Mouse (Mus musculus) G1E (cell line): ENCODE measurements at regions not wholly inside any gene's neighbourhood (a gene's known extent, or its start where the extent isn't known, plus 50 kb on each side); places are given as distances from the start of the nearest gene placed in this dataset.

Experiments used
- CTCF ChIP-seq: IDR thresholded peaks from 2 replicates; pipeline ENCODE4 v1.5.1; 2012; ENCODE audit warnings: low read depth, low read length, inconsistent platforms, mixed read lengths
- GATA1 ChIP-seq: IDR thresholded peaks from 2 replicates; pipeline ENCODE4 v1.6.1; 2012; ENCODE audit warnings: borderline replicate concordance, low read length, inconsistent platforms, mixed read lengths
- GATA2 ChIP-seq: IDR thresholded peaks from 2 replicates; pipeline ENCODE4 v1.6.1; 2012; ENCODE audit warnings: low read depth, low read length, inconsistent platforms, borderline replicate concordance
- POLR2AphosphoS5 ChIP-seq: IDR thresholded peaks from 2 replicates; pipeline ENCODE4 v1.6.1; 2012; ENCODE audit warnings: low read depth, low read length, inconsistent platforms; ENCODE audit not compliant: insufficient replicate concordance
- TAL1 ChIP-seq: conservative IDR thresholded peaks from 2 replicates; pipeline ENCODE4 v1.6.1; 2012; ENCODE audit warnings: low read depth, low read length, inconsistent platforms, mixed read lengths

DNA sequence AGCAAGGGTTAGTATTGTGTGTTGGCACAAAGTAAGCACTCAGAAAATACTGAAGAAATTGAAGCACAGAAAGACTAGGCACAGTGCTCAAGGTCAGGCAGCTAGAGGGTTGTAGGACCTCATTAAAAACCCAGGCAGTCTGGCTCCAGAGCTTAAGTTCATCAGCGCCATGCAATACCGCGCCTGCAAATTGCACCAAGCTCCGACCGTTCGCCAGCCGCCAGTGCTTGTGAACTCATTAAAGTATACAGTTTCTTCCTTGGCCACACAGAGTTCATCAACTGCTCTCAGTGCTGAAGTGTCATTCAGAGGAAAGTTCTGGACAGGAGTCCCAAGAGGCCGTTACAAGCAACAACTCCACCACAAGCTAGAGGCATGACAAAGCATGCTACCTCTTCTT lies 397.5 kb downstream of the Lmo4 start:
- TF ChIP-seq GATA2 (no peak), CTCF (no peak), GATA1 (no peak), POLR2AphosphoS5 (no peak), TAL1 (no peak)
